Mouse (Mus musculus) cerebellum, adult 9-10 months (tissue): ENCODE results near the gene Wnt5a.

Experiments
- DNase-seq: peaks from one replicate; pipeline ENCODE4 v3.0.0; 2022

The Wnt5a gene

DNA sequence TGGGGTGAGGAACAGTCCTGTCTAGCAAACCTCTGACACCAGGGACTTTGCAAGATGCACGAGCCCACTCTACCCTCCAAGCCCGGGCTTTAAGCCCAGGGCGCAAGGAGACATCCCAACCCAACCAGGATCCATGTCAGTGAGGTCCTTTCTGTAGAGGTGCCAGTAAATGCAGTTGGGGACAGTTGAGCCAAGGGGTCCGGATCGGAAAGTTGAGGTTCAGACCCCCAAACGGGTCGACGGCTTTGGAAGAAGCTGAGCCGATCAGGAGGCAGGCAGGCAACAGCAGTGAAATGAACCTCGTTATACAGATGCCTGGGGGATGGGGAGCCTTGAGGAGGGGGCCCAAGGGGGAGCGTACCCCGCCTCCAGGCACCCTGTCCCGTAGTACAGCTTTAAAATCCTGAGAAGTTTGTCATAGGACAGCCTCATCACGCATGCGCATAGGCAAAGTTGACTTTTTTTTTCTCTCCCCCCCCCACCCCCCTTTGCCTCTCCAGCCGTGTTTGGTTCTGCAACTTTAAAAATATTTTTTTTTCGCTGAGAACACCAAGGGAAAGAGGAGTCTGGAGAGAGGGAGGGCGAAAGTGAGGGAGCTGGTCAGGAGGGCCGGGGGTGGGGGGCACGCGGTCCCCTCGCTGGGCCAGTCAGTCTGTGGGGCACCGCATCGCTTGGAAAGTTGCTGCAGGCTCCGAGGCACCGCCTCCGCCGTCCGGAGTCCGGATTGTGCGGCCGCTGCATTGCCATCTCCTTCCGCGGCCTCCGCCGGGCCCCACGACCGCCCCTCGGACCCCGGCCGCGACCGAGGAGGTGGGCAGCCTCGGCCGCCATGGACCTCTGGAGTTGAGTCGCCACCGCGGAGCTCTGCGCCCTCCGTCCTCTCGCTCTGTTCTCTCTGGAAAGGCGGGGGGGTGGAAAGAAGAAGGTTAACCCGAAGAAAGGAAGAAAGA is at the start of gene Wnt5a:
Gene Wnt5a (plus strand): TSS at position 650 of the 950 bp plus-strand sequence.
- no peak for DNase-seq

DNA sequence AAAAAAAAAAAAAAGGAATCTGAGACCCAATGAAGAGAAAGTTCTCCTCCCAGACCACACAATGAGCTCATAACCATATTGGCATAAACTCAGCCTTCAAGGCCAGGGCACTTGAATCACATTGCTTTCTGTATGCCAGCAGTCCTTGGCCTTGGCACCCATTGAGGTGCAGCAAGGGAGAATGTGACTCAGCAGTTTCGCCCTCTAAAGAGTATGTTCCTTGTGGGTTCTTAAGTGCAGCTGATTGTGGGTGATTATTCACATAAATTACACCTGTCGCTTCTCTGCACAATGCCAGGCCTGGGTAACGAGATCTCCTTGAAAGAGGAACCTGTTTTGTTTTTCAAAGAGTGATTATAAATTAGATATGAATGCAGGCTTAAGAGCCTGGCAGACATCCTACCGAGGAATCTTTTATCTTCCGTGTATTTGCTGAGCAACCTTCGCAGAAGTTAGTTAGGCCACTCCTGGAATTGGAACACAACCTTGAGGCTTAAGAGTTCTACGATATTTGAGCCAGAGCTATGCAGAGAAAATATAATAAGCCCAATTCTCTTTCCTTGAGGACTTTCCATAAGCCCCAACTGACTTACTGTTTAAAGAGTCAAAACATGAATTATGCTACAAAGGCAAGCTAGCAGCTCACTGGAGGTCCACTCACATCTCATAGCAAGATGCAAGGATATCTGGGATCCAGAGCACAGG is 48.0 kb upstream of the Wnt5a start:
- no peak for DNase-seq

DNA sequence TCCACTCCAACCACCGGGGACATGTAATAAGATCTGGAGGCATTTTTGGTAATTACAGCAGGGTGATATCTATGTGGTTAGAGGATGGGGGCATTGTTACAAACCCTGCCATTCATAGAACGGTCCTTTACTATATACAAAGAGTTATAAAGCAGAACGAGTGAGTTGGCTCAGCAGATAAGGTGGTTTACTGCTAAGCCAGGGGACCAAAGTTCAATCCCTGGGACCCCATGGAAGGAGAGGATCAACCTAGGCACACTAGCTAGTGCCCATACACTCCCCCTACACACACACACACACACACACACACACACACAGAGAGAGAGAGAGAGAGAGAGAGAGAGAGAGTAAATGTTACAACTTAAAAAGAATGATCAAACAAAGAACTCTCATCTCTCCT is 47.1 kb upstream of the Wnt5a start:
- no peak for DNase-seq

DNA sequence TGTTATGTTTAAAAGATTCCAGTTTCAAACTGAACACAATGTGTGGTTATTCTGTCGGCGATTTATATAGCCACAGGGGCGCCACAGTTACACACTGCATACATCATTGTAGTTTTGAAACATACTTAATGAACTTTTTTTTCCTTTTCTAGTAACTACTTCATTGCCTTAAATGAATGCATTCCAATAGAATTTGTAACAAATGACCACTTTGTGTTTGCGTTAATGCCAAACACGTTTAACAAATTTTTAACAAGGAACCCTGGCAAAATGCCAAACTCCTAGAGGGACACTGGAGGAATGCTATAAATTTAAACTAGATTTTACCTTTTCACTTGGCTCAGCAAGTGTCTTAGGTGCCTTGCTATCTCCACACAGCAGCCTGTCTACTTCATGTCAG is 36.6 kb upstream of the Wnt5a start:
- DNase-seq: no peak

DNA sequence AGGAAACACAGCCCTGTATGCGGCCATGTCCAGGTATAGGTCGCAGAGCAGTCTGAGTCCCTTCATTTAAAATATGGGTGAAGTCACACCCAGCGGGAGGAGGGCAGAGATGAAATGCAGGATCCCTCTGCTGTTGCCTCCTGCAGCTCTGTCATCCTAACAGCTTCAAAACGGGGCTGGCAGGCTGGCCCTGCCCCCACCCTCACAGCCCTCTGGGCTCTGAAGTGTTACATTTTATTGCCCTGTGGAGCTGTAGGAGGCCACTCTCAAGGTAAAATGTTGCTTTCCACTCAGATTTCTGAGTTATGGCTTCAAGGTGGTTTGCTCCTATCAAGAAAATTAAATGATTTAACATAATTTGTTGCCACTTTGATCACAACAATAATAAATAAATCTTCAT is 34.9 kb upstream of the Wnt5a start:
- no peak for DNase-seq

DNA sequence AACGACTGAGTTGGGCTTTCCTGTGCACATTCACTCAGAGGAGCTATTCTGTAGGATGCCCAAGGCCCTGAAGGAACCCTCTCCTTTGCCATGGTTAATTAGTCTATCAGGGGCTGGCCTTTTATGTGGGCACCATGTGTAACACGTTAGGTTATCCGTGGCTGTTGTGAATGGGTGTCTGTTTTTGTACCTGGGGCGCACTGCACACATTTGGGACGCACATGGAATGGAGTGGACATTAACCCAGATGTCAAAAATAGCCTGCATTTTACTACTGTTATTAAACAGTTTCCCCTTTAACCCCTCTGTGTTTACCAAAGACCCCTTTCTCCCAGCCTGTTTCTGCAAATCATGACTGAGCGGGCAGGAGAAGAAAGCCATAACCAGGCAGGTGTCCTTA is 34.3 kb upstream of the Wnt5a start:
- DNase-seq: no peak

DNA sequence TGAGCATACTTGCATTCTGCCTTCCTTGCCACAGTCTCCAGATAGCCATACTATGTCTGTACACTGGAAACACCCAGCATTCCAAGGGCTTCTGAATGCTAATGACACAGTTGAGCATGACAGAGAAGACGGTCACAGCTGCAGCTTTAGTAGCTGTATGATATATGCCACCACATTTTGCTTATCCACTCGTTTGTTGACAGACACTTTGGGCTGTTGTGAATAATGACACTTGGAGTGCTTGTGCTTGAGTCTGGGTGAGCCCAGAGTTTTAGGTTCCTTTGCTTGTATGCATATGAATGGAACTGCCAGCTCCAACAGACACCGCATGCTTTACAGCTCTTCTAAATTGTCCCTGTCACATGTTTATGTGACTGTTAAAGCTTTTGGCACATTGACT is 29.5 kb upstream of the Wnt5a start:
- no peak for DNase-seq

DNA sequence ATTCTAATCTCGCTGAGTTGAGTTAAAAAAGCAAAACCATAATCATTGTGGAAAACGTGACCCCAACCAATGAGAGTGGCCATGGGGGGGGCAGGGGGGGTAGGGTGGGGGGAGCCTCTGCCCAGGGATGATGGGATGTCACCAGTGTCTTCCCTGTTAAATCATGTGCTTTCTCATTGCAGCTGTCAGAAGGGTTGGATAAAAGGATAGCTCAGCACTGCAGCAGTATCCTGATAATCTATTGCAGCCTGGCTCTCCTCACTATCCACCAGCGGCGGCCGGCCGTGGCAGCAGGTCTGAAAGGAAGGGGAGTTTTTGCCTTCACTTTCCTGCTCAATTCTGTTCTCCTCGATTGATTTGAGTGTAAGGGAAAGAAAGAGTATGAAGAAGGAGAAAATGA is 29.1 kb upstream of the Wnt5a start:
- DNase-seq: no peak

DNA sequence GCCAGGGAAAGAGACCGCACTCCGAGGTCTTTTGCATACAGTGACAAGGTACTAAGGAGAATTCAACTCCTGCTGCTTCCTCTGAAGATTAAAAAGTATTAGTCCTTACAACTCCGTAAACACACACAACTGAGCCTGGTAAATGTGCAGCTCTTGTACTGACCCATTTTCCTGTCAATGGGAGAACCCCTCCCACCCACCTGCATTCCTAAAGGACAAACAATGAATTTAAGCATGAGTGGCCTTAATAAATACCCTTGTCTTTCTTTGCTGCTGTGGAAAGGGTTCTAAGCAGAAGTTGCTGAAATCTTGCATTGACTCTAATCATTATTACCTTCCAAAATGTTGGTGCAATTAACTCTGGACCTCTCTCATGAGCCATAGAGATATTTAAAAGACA is 27.8 kb upstream of the Wnt5a start:
- no peak for DNase-seq

DNA sequence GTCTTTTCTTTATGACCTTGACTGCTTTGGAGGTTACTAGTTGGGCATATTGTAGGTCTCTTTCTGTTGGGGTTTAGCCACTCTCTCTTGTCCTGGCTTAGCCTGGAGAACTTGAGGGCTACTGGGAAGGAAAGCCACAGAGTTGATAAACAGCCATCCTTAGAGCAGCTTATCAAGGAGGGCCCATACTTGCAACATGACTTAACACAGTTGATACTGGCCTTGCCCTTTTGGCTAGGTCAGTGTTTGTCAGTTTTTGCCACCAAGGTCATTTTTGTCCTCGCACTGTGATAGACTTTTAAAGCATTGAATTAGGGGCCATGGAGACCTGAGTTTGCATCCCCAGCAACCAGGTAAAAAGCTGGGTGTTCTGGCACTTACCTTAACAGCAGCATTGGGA is 23.7 kb upstream of the Wnt5a start:
- no peak for DNase-seq

DNA sequence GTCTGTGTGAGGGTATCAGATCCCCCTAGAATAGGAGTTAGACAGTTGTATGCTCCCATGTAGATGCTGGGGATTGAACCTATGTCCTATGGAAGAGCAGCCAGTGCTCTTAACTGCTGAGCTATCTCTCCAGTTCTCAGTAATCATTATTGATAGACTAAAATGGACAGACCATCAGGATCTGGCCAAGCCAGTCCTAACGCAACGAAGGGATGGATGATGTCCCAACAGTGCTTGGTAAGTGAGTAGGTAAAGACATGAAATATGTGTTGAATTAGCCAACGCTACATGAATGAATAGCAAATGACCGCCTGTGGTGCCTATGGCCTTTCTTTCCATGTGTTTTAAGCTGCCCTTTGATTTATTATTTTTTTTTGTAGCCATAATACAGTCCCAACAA is 10.7 kb upstream of the Wnt5a start:
- DNase-seq: no peak

DNA sequence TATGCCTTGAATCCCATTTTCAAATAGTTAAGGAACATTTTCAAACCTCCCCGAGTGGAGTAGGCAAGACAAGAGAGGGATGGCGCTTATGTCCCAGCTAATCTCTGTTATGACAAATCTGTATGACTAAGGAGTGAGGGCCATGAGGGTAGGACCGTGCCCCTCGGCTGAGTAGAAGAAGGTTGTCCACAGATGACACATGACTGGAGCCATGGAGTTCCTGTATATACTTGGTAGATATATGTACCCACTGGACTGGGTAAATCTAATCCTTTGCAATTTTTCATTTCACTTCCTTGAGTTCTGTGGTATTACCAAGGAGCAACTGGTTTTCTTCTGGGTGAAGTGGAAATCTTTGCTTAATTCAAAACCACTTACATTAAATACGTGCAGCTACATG is 10.3 kb upstream of the Wnt5a start:
- DNase-seq: no peak

DNA sequence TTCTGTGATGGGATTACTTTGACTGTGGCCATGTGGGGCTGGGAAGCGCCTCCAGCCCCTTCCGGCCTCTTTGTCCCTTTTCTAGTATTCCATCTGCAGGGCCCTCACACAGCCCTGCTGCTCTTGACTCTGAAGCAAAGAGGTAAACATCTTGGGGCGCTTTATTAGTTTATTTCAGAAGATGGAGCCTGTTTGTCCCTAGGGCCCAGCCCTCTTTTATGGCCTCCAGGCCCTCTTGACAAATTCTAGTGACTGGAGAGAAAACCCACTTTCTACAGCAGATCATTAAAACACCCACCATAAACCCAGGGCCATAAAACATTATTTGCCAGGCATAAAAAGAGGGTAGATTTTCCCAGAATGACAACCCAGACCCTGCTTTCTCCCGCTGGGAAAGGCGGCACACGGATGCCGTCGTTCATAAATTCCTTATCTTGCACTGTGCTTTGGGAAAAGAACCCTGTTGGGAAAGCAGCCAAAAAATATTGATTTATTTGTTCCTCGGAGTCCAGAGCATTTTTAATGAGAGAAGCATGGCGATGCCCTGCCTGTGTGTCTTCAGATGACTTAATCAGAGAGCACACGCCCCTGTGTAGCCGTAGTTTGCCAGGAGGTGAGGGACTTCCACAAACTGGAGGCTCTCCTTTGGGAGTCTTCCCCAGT is 3.2 kb upstream of the Wnt5a start:
- no peak for DNase-seq

DNA sequence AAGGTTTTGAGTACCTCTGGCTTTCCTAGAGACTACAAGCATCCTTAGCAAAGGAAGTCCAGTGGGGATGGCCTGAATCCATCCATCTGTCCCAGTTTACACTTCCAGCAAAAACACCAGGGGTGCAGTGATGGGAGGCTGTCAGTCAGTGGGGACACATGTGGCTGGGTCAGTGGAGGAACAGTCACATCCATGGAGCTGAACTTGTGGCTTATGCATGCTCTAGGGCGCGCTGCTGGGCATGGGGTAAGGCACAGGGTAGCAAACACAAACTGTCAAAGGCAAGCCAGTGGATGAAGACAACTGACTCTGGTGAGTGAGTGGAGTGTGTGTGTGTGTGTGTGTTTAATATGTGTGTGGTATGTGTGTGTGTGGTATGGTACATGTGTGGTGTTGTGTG is 1.3 kb upstream of the Wnt5a start:
- no peak for DNase-seq

DNA sequence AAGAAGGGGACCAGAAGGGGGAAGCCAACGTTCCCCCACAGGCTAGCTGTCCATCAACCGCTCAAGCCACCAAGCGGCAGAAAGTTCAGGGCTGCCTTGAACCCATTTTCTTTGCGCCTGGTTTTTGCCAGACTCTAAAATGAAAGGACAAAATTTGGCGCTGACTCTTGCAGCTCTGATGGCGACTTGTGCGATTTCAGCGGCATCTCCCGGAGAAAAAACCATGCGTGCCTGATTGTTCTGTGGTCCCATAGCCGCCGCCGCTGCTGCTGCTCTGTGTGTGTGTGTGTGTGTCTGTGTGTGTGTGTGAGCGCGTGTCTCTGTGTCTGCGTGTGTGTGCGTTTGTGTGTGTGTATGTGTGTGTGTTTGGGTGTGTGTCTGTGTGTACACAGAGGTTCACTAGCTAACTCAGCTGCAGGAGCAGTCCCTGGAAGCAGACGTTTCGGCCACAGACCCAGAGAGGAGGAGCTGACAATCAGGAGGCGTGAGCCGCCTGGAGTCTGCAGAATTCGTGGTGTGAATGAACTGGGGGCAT is 568 bp downstream of the Wnt5a start:
- DNase-seq: no peak

DNA sequence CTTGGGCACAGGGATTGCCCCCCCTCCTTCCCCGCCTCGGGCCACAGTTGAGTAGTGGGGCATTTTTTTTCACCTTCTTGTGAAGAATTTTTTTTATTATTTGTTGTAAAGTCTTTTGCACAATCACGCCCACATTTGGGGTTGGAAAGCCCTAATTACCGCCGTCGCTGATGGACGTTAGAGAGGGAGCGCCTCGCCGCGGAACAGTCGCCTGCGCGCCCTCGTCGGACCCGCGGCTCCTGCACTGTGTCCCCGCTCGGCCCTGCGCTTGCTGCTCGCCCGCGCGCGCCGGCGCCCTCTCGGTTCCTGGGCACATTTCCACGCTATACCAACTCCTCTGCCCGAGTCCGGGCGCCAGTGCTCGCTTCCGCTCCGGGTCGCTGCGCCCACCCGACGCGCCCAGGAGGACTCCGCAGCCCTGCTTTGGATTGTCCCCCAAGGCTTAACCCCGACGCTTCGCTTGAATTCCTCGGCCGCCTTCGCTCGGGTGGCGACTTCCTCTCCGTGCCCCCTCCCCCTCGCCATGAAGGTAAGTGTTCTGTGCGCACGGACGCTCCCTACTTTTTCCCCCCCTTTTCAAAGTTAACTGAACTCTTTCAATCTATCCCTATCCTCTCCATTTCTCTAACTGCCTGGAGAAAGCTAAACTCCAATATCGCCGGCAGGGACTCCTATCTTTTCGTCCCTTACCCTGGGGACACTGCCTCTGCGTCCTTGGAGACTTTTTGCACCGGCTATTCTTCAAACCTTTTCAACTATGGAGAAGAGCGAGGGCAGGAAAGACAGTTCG is 1.2 kb downstream of the Wnt5a start:
- no peak for DNase-seq

DNA sequence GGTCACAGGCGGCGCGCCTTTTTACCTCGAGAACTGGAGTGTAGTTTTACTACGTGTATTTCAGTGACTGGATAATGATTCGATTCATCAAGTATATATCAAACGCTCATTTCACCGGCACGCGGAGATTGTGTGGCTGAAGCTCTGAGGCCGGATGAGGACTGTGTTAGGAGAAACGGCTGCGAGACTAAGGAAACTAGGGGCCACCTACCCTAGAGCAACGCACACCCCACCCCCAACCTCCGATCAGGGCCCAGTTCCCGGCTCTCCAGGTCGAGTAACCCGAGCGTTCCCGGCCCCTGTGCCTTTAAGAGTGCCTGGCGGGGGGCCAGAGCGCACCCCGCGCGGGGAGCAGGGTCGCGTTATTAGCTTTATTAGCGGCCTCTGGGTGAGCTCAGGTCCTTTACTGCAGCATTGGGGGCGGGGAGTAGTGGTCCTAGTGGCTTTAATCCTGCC is 1.9 kb downstream of the Wnt5a start:
- DNase-seq: no peak

DNA sequence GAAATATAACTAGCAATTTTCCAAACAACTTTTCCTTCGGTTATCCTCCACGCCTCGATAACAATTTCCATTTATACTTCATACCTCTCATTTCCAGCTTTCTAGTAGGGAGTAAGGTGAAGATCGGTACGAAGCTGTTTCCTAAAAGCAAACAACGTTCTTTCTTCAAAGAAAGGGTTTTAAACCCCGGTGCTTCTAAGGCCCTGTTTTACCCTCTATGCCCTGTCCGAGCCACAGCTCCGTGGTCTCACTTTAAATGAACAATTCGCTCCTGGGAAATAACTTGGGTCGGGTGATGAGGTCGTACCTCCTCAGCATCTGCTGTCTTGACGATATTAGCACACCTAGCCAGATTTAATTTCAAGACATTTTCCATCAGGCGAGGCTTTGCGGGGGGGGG is 2.5 kb downstream of the Wnt5a start:
- DNase-seq: no peak

DNA sequence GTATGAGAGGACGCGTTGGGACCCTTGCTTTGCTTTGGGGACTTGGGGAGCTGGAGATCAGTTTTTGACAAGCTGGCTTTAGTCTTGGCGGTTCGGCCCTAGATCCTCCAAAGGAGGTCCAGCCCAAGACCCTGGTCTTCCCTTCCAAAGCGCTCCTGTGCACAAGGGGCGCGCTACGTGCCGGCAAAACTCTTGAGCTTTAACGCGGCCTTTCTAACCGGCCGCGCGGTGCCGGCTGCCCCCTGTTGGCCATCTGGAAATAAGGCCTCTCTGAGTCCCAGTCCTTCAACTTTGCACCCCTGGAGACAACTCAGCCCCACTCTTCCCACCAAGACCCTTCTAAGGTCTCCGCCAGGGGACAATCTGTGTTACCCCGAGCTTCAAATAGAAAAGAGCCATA is 2.9 kb downstream of the Wnt5a start:
- DNase-seq: peak; percentile 20

DNA sequence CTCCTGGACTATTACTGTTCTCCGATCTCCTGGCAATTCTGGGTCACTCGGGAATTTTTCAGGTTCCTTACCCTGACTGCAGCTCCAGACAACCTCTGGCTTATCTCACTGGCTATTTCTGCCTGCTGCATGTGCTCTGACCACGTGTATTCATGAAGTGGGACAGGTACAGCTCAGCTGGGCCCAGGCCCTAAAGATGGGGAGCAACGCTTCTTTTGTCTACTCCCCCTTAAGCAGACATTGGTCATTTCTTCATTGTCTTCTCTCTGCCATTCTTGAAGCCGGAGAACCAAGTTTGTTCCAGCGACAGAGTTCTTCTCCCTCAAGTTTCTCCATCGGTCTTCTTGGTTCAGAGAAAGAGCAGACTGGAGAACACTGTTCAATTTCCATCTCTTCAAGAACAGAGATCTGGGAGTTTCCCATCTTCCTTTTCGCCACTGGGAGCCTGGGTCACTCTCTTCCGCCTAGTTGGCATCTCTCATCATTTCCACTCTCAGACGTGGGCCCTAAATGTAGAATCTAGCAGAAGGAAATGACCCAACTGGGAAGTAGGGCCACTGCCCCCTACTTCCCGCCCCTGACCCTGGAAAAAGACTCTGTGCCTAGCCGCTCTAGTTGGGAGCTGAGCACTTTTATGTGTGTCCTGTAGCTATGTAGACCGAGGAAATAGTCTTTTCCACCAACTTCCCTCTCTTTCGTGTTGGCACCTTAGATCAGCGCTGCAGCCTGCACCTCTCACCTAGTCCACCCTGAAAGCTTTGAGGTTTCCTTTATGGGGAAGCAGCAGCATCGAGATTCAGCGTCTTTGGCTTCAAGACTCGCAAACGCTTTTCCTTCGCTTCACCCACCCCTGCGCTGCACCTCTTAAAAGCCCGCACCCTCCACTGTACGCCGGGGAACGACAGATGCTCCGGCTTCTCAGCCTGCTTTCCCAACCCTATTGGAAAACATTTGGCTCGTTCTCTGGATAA is 4.0 kb downstream of the Wnt5a start:
- no peak for DNase-seq
